Mouse (Mus musculus) layer of hippocampus, adult 11-12 months (tissue): Measurements from ENCODE around the gene Edil3.

Source experiments
- DNase-seq: peaks from one replicate; pipeline ENCODE4 v3.0.0; 2022; ENCODE audit warnings: low spot score

Gene Edil3

DNA sequence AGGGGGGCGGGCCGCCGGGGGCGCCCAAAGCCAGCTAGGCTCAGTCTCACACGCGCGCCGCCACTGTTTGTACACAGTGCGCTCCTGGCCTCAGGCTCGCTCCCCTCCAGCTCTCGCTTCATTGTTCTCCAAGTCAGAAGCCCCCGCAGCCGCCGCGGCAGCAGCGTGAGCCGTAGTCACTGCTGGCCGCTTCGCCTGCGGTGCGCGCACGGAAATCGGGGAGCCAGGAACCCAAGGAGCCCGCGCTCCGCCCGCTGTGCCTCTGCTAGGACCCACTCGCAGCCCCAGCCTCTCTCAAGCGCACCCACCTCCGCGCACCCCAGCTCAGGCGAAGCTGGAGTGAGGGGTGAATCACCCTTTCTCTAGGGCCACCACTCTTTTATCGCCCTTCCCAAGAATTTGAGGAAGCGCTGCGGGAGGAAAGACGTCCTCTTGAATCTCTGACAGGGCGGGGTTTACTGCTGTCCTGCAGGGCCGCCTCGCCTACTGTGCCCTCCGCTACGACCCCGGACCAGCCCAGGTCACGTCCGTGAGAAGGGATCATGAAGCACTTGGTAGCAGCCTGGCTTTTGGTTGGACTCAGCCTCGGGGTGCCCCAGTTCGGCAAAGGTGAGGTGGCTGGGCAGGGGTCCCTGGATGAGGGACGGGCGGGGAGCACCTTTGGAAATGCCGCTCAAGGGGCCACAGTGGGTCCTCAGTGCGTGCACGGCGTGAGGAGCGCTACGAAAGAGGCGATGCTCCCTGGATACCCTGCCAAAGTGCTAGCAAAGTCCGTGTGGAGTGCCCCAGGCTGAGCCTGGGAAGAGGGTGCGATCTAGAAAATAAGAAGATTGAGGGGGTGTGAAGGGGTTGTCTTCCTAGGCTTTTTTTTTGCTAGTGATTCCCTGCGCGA is at the start of gene Edil3:
Gene Edil3 (plus strand): TSS at position 33 of the 892 bp plus-strand sequence.
- DNase-seq: peak; percentile 60

DNA sequence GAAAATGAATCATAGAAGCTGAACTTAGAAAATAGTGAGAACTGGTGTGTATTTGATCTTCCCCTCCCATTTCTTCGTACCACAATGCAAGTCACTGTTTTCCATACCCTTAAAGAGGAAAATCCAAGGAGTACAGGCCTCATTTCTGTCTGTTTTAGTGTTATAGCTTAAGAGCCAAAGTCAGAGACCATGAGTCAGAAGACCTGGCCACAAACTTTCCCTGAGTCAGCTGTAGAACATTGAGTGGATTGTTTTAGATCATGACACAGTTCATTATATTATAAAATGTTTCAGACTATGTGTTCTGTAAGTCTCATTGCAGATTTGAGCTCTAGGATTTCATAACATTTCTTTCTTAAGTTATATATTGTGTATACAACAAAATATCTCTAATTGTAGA is 22.1 kb upstream of the Edil3 start:
- no peak for DNase-seq

DNA sequence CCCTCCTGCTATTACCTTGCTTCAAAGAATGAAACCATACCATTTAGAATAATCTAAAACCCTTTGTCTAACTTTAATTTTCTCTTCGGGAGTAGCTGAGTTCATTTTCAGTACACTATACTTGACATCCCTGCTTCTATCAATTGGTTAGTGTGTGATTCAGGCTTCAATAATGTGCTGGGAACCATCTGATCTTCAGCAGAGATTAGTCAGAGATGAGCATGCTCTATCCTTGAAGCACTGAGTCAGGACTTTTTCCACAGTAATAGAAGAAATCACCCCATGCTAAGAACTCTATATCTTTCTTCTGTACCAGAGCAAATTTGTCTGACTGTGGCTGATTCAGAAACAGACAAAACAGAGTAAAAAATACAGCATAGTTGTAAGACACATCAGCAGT is 20.3 kb upstream of the Edil3 start:
- no peak for DNase-seq

DNA sequence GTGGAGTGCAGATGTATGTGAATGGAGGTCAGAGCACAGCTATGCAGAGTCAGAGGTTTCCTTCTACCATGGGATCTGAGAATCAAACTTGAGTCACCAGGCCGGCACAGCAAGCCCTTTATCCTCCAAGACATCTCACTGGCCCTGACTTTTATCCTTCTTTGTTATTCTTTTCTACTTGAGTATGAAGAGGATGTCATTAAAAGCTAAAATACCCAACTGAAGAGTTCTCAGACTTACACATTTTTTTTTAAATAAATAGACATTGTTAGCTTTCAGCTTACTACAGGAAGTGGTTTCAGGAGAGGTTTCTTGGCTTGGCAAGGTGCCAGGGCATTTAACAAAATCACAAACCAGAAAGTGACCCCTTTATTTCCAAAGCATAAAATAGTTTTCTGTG is 15.4 kb upstream of the Edil3 start:
- no peak for DNase-seq

DNA sequence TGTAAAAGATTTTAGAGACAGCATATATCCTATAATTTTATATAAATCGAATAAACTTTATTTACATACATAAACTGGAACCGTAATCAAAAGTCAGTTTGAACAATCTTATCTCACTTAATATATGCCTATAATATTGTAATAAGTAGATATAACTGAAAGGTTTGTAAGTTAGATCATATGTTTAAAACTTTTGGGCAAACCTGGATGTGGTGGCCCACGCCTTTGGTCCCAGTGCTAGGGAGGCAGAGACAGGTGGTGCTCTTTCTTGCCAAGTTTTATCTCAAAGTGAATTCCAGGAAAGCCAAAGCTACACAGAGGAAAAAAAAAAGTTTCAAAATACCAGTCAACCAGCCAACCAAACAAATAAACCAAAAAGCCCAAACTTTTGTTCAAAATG is 15.0 kb upstream of the Edil3 start:
- DNase-seq: no peak

DNA sequence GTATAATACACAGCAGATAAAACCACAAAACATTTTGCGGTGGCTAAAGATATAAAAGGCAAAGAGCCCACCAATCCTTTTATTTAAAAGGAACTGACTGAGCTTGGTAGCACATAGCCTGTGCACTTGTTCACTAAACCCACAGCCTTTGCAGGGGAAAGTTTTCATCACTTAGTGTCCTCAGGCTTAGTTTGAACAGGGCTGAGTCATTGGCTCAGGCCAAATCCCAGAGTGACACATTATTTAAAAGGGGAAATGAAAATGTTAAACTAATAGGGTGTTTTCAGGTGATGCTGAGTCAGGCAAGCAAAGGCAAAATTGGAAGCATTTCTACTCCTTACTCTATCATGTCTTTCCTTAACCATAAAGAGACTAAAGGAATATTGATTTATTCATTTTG is 11.2 kb upstream of the Edil3 start:
- no peak for DNase-seq

DNA sequence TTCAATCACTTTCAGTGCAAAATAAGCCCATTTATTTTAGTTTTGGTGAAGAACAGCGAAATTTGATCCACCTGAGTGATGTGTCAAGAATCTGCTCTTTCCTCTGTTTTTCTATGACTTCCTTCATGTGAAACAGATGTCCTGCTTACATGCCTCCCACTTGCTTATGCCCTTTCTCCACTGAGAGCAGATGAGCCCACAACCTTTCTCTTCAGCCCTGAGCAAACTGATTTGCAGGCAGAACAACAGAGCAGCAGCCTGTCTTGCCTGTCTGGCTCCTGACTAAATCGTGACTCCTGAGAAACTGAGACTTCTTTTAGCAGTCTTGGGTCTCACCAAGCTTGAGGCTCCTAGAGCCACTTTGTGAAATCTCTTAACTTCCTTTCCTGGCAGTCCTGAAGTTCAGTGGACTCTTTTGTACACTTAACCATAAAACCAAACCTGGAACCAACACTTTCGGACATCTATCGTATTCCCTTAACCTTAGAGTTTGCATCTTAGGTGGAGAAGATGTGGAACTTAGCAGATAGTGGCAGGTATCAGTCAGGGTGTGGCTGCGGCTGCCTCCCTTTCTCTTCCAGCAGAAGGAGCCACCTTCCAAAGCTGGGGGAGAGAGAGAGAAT is 475 bp upstream of the Edil3 start:
- DNase-seq: no peak

DNA sequence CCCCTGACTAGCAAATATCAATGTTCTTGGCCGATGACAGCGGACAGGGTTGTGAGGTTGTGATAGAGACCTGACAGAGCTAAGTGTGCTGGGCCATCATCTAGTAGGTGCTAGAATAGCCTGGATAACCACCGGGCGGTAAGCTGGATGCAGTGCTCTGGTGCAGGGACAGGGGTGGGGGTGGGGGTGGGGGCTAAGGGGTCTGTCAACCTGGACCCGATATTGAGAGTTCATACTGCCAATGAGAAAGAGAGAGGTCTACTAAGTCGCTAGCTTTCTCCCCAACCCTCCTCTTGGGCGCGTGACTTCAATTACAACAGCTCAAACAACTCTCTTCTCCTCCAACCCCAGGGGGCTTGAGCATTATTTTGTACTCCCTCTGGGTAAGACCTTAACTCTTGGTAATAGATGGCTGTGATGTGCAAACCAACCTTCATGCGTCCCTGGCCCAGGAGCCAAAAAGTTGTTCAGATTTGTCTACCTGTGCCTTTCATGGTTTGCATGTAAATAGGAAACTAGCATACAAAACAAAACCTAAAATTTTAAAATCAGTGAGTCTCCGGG is 1.1 kb downstream of the Edil3 start:
- DNase-seq: peak; percentile 12

DNA sequence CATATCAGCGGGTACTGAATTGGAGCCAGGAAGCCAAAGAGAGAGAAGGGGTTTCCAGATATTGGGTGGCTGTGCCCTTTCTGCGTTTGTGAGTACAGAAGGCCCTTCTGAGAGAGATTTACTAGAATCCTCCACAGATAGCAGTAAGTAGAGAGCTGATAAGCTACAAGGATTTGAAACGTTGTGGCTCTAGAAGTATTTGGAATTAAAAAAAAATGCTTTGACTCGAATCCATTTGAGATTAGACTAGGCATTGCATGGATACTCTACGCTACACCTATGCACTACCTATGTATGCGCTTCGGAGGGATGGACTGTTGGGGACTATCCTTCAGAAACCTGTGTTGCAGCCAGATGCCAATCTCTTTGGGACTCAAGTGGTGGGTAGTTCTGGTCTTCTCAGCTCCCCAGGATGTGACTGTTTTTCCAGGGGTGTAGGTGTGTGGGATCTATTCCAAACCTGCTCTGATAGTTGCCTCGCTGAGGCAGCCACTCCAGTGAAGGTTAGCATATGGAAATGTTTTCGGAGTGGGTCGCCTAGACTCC is 1.8 kb downstream of the Edil3 start:
- DNase-seq: peak; percentile 14

DNA sequence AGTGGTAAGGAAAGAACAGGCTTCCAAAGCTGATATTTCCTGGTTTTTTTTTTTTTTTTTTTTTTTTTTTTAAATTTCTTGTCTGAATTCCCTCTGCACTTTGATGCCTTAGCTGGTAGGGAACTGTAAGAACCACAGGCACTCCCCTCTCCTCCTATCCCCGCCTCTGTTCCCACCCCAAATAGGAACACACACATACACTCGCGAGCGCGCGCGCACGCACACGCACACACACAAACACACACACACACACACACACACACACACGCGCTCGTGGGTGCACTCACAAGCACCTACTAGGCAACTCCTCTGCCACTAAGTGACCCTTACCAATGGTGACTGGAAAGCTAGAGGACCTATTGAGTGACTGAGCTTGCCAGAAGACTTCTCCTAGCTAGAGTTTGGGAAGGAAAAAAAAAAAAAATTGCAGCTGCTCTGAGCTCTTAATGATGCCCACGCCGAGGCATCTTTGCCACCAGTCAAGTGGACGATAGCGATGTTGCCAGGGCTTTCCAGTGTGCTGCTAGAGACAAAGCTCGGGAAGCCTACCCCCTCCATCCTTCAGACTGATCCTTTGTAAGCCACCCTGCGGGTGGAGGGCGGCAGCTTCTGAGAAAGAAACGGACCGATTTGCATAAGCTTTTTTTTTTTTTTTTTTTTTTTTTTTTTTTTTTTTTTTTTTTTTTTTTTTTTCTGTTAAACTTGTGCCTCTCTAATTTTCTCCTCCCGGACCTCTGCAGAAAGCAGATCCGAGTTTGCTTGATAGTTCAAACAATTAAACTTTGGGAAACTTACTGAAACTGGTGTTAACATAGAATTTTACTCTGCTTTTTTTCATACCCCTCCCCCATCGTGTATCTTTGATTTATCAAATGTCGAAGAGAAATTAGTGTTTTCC is 2.5 kb downstream of the Edil3 start:
- peak; percentile 66 for DNase-seq

DNA sequence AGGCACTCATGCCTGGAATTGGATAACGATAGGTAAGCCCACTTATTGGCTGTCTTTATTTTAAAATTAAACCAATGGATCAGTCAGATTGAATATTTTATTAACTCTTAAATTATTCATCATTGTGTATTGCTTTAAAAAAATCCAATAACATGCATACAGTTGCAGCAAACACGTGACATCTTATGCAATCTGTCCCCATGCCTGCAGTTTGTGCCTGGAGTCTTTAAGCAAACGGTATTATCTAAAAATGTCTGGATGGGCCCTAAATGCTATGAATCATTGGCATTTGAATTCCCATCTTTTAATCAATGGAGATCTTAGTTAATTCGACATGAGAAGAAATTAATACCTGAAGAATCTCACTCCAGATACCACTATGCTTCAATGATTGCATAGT is 3.2 kb downstream of the Edil3 start:
- peak; percentile 24 for DNase-seq

DNA sequence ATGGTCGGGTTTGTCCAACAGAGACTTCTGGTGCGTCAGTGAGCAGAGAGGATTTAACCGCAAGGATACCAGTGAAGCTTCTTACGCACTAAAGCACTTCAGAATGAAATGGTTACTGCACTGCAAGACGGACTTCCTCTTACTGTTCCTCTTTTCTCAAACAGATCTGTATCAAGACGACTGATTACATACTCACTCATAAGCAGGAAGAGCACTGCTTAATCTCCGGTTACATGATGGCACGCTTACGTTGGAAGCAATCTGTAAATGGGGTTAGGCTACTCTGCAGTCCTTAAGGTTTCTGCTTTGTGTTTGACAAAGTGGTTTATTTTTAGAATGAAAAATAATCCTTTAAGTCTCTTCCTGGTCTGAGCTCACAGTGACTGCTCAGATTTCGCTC is 7.1 kb downstream of the Edil3 start:
- DNase-seq: no peak

DNA sequence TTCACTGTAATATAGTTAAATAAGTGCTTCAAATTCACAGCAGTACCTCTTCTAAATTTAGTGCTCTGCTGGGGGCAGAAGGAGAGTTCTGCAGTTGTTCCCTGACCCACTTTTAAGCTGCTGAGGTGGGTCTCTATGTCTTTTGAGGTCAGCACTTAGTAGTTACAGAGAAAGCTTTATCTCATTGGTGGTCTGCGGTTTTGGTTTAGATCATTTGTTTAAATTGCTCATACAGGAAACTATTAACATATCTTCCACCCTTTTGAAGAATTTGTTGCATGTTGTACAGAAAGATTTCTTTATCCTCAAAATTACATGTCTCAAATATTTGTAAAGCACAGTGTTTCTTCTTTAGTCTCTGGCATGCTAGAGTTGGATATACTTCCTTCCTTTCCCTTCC is 12.5 kb downstream of the Edil3 start:
- DNase-seq: no peak

DNA sequence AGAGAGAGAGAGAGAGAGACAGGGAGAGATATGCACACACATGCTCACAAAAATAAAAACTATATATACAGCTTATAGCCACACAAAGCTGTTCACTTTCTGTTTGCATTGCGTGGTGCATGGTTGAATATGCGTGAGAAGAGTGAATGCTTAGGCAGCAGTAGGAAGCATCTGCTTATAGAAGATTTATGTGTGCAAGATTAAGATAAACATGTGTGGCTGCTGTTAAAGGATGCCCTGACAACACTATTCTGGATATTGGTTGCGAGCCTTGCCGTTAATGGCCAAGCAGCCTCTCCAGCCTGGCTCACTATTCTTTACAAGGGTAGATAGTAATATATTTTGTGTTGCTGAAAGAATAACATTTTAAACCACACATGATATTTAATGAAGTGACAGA is 28.5 kb downstream of the Edil3 start:
- no peak for DNase-seq

DNA sequence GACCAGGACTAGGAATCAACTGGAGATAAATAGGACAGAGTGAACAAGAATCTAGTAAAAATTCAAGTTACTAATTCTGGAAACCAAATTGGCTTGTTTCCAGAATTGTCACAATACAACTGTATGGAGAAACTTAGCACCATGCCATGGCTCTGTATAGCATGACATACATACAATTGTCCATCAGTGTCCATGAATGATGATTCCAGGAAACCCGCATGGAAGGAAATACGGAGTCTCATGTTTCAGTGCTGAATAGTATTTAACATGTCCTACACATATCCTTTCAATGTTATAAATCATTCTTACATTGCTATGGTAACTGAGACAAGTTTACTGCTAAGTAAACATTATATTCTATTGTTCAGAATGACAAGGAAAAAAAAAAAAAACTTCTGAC is 58.7 kb downstream of the Edil3 start:
- DNase-seq: no peak

DNA sequence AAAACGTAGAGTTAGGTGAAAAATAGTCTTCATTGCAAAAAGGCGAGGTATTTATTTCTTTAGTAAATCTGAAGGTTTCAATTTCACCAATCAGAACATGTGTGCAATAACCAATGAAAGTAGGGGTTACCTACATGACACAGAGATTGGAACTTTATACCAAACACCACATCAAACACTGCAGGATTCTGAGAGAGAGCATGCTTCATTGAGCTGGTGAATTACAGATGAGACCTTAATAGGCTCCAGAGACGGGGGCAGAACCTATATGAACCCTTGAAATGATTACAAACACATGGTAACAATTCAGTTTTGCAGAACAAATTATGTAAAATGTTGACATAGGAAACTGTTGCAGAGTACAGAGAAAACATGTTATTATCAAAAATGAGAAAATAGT is 69.5 kb downstream of the Edil3 start:
- DNase-seq: no peak

DNA sequence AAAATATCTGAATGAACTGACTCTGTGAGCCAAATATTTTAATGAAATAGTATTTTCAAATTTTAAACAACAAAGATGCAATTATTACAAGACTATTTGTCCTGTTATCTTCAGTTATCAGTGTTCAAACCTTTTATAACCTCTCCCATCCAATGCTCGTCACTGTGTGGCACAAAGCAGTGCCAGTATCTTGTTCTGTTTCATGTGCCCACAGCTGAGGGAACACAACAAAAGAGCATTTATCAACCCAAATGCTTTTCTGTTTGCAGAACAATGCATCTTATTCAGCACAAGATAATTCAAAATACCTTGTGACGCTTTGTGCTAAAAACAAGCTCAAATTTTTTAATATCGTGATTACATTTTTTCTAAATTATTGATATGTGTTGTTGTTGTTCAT is 78.8 kb downstream of the Edil3 start:
- DNase-seq: peak; percentile 28

DNA sequence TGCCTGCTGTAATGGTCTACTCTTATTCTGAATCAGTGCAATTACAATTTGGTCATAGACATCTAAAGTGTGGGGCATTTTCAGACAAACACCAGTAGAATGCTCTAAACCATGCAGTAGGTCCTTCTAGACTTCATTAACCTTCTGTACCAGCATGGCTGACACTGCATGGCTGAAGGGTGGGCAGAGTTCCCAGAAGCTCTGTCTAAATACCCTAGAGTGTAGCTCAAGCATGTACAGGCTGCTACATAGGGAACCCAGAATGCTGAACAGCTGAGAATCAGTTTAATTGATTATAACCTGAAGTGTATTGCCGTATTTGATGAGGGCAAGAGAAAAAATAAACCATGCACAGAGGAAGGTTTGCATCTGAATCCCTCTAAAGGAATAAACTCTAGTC is 86.1 kb downstream of the Edil3 start:
- DNase-seq: no peak

DNA sequence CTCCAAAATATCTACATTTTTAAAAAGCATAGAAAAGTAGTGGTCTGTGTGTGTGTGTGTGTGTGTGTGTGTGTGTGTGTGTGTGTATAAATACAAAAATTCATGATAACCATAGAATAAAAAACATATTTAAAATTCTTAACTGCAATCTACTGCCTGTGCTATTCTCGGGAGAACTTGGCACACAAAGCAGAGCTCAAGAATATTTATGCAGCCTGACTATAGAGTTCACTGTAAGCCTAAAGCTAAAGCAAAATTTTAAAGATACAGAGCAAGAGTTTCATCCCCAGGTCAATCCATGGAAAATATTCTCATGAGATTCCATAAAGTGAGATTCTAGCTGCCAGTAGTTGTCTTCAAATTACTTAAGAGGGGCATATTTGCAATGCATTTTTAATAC is 86.9 kb downstream of the Edil3 start:
- DNase-seq: no peak

DNA sequence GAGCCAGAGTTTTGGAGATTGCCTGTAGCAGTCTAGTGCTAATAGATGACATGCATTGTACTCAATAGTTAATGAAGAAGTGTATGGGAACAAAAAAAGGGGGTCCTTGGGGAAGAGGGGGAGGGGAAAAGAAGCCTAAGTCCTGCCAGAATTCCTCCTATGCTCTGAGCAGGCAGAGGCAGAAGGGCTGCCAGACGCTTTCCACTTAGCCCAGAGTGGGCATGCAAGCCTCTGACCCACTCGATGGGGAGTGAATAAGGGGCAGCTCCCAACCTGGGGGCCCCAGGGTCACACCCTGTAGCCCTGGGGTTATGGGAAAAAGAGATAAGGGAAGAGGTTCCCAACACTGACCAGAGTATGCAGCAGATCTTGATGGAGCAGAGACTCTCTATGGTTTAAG is 95.2 kb downstream of the Edil3 start:
- no peak for DNase-seq

DNA sequence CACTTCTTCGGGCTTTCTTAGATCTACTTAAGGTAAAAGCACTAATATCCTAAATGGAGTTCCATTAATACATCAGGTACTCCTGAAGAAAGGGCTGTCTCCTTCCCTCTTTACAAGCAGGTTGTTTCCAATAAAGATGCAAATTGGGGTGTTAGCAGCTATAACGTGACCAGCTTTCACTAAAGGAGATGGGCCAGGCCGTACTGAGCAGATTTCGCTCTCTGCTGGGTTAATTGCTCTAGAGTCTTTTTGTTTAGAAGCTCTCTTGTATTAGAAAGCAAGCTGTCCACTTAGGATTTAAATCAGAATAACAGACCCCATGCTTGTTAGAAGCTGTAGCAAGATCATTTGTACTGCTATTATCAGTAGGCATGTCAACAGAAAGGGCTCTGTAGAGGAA is 108.4 kb downstream of the Edil3 start:
- no peak for DNase-seq

DNA sequence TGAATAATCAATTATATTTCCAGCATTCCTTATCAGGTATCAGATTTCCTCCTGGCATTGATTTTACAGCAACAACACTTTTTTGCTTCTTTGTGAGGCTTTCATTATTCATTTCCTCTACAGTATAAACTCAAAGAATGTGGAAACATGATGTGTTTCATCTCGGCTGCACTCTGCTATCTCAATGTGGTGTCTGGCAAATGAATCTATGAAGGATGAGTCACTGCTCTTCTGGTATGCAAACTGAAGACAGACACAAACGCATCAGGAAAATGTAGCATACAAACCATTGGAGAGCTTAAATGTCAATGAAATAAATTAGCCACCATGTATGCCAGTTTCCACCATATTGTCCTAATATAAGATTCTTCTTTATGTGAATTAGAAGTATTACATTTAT is 117.3 kb downstream of the Edil3 start:
- no peak for DNase-seq
